Mouse (Mus musculus): ENCODE results near the gene Slc7a11. TPM values are rescaled to one million over a fixed set of nuclear protein-coding genes. Genes with fewer than 3 reads are reported as not detected.

Gene Slc7a11
- polyA plus RNA-seq, 1 experiment, result 0.39 TPM

- Histone ChIP-seq H3K4me1 (no peaks in the 10 kb centered on the region), H3K4me3 (replicated peaks) (no peak overlapping the region), H3K27me3 (replicated peaks) (no peaks in the 10 kb centered on the region), H3K9me3 (peaks cover 4% of the 10 kb centered on the region; the same call in 1 of the 2 replicates), H3K36me3 (replicated peaks; ENCODE audit: low read length) (no peaks in the 10 kb centered on the region)
- TF ChIP-seq GATA1 (IDR thresholded peaks at IDR 0.05; ENCODE audit: borderline replicate concordance, low read length) (no peak), FLI1 (IDR thresholded peaks at IDR 0.05; ENCODE audit: low read length) (no peak)
Measured at GRCm38 (mm10) chr3:49866061-49866515, 577.3 kb downstream of the Slc7a11 start.

DNA sequence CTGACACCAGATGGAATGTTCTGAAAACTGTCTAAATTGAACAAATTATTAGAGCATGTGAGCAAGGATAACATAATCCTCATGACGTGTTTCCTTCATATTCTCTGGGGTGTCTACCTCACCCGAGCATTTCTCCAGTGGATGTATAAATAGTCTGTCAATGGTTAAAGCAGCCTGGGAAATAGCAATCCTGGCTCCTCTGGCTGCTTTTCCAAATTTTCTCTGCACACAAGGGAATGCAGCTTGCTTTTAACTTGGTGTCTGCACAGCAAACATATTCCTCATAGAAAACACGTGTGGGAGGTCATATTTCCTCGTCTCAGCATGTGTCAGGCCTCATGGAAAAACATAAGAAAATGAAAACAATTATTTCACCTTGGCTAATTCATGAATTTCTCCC is 586.6 kb downstream of the Slc7a11 start:
- no peaks in the 10 kb centered on the region for H3K36me3 ChIP-seq (replicated peaks; ENCODE audit: low read length)
- no peaks in the 10 kb centered on the region for H3K27me3 ChIP-seq (replicated peaks)
- no peaks in the 10 kb centered on the region for H3K4me1 ChIP-seq
- H3K9me3 ChIP-seq, result no peaks in the 10 kb centered on the region
- TF ChIP-seq FLI1 (IDR thresholded peaks at IDR 0.05; ENCODE audit: low read length) (no peak), GATA1 (IDR thresholded peaks at IDR 0.05; ENCODE audit: borderline replicate concordance, low read length) (no peak)
- H3K4me3 ChIP-seq (replicated peaks), result no peak overlapping the region

DNA sequence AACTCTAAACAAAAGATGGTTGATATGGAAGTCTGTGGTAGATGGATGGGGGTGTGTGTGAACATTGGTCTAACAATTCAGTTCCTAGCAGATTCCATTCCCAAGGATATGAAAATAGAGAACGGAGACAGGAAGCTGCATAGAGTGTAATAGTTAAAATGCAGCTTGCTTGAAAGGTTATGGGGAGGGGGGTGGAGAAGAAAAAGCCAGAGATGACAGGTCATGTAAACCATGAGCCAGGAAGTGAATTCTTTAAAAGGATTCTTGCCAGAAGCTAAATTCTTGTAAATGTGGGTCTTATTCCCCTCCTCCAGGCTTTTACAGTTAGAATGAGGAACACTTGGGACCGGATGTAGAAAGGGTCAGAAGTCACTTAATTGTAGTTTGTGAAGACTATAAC is 589.1 kb downstream of the Slc7a11 start:
- TF ChIP-seq FLI1 (IDR thresholded peaks at IDR 0.05; ENCODE audit: low read length) (no peak), GATA1 (IDR thresholded peaks at IDR 0.05; ENCODE audit: borderline replicate concordance, low read length) (no peak)
- Histone ChIP-seq H3K4me1 (no peaks in the 10 kb centered on the region), H3K4me3 (replicated peaks) (no peak overlapping the region), H3K9me3 (no peaks in the 10 kb centered on the region), H3K36me3 (replicated peaks; ENCODE audit: low read length) (no peaks in the 10 kb centered on the region), H3K27me3 (replicated peaks) (no peaks in the 10 kb centered on the region)

- H3K27me3 ChIP-seq (replicated peaks), result no peaks in the 10 kb centered on the region
- no peak for TF ChIP-seq FLI1 (IDR thresholded peaks at IDR 0.05; ENCODE audit: low read length)
- no peak for TF ChIP-seq GATA1 (IDR thresholded peaks at IDR 0.05; ENCODE audit: borderline replicate concordance, low read length)
Measured at GRCm38 (mm10) chr3:49842971-49843370, 600.4 kb downstream of the Slc7a11 start.

More at GRCm38 (mm10) chr3:49842971-49843370, 600.4 kb downstream of the Slc7a11 start:
- H3K4me3 ChIP-seq (replicated peaks), result no peak overlapping the region
- H3K9me3 ChIP-seq, result no peaks in the 10 kb centered on the region
- no peaks in the 10 kb centered on the region for H3K36me3 ChIP-seq (replicated peaks; ENCODE audit: low read length)
- H3K4me1 ChIP-seq, result no peaks in the 10 kb centered on the region

Data from megakaryocyte, embryonic 14.5 days (primary cell).